Mouse (Mus musculus) frontal cortex, postnatal 10 days (tissue): ENCODE measurements around the gene Cebpa.
A peak's percentile ranks its signal among the peaks of the same experiment; 100 is the strongest.

Source experiments
- DNase-seq, 2 experiments: peaks; one replicate each; pipeline ENCODE4 v3.0.0; 2022; ENCODE audit warnings: low spot score in 2 of 2, mixed read lengths in 1 of 2

The Cebpa gene

DNA sequence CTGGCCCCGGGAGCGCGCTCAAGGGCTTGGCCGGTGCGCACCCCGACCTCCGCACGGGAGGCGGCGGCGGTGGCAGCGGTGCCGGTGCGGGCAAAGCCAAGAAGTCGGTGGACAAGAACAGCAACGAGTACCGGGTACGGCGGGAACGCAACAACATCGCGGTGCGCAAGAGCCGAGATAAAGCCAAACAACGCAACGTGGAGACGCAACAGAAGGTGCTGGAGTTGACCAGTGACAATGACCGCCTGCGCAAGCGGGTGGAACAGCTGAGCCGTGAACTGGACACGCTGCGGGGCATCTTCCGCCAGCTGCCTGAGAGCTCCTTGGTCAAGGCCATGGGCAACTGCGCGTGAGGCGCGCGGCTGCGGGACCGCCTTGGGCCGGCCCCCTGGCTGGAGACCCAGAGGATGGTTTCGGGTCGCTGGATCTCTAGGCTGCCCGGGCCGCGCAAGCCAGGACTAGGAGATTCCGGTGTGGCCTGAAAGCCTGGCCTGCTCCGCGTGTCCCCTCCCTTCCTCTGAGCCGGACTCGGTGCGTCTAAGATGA, 1.1 kb downstream of the Cebpa start:
- DNase-seq: peak in 1 of 2 experiments; percentile 23

DNA sequence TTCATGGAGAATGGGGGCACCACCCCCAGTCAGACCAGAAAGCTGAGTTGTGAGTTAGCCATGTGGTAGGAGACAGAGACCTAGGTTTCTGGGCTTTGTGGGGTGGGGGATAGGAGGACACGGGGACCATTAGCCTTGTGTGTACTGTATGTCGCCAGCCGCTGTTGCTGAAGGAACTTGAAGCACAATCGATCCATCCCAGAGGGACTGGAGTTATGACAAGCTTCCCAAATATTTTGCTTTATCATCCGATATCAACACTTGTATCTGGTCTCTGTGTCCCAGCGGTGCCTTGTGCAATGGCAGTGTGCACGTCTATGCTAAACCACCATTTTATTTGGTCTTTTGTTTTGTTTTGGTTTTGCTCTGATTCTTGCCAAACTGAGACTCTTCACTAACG, 2.1 kb downstream of the Cebpa start:
- no peak for DNase-seq

DNA sequence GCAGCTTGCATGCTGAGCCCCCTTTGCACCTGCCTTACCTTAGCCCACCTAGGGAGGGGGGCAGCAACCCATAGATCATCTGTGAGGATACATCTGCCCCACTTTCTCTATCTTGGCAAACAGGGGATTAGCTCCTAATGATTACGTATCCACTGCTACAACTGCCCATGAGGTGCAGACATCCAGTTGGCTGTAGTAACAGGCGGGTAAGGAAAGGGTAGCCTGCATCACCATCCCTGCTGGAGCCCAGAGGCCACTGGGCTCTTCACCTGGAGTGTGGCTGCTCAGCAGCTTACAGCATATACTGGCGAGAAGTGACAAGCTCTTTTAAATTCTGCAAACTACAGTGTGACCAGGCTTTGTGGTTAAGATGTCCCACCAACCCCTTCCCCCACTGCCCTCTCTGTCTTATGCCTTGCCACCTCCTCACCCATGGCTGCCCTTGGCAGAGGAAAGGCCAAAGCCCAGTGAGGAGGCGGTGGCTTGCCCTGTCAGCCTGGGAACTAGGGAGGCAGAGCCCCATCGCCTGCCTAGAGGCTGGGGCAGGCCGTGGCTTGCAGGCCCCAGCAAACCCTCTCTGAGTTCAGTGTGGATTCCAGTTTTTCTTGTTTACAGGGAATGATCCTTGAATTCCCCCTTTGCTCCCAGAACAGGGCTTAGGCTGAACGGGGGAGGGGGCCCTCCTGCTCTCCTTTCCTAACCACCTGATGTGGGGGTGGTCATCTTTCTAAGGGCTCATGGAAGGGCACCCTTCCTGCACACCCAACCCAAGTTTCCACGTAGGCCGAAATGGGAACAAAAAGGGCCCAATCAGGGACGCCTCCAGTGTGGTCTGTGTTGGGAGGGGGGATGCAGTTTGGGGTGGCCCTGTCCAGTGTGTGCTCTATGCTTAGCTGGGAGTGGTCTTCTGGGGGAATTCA, 3.6 kb downstream of the Cebpa start:
- no peak for DNase-seq

DNA sequence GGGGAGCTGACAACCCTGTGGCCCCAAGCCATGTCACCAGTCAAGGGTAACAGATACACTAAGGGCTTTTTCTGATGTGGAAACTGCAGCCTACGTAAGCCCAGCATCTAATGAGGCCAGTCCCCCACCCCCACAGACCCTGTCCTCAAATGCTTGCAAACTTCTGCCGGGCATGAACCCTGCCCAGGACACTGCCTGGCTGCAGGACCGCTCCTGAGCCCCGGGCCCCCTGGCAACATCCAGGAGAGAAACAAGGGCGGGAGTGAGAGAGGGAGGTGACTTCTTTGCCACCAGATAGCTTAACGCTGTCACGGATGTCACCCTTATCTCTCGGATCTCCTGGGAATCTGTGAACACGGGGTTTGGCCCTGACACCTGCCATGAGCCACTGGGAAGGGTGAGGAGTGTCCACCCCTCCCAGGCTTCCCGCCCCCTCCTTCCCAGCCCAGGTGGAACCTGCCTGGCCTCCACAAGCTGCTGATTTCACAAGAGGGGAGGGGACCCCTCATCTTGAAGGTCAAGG, 4.4 kb downstream of the Cebpa start:
- DNase-seq: no peak

DNA sequence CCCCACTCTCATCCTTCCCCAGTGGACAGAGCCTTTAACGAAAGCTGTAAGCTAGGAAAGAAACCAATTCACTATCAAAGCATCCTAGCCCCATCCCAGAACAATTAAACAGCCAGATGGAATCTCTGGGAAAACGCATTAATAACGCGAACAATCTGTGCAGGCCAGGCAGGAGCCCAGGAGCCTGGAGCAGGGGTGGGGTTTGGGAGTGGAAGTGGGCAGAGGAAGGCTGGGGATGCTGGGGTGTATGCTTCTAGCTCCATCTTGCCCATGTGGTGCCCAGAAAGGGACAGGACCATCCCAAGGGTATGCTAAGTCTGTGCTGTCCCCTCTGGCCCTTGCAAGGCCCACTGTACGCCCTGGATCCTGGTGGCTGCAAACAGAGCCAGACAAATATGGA, 5.1 kb downstream of the Cebpa start:
- DNase-seq: no peak

DNA sequence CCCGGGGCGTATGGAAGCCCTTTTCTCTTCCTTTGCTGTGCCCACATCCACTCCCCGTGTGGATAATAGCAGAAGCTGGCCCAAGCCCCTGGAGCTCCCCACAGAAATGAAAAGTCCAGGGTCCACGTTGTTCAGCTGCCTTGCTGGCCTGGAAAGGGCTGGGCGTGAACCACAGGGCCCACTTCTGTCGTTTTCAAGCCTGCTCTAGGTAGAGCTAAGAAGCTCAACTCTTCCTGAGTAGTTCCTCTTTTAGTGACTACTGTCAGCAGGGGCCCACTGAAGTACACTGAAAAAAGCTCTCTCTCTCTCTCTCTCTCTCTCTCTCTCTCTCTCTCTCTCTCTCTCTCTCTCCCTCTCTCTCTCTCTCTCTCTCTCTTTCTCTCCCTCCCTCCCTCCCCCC, 5.7 kb downstream of the Cebpa start:
- no peak for DNase-seq

DNA sequence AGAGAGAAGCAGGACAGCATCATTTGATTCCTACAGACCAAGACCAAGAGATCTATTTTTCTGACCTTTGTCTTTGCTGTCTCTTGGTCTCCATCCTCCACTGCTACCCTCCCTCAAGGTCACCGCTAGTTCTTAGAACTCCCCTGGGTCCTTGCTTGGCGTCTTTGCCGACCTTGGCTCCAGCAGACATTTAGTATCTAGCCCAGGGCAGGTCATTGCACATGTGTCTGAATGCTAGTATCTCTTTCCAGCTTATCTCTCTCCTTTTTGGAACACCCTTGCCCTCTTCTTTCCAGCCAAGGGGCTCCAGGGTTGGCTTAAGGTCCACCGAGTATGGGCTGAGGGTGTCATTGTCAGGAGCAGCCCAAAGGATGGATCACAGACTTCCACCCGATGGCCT, 6.9 kb downstream of the Cebpa start:
- DNase-seq: no peak

DNA sequence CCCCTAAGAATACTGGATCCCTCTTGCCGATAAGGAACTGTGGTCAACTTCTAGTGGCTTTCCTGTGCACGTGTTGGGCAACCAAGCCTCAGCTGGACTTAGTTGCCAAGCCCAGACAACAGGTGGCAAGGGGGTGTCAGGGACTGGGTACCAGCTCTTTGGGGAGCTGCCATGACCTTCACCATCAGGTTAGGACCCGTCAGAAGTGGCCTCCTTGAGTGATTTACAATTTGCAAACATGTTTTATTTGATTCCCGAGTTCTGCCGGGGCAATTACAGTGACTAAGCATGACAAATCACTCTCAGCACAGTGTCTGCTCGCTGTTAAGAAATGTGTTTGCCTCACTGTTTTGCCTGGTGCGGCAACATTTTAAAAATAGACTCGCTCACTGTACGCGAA, 7.9 kb downstream of the Cebpa start:
- no peak for DNase-seq

DNA sequence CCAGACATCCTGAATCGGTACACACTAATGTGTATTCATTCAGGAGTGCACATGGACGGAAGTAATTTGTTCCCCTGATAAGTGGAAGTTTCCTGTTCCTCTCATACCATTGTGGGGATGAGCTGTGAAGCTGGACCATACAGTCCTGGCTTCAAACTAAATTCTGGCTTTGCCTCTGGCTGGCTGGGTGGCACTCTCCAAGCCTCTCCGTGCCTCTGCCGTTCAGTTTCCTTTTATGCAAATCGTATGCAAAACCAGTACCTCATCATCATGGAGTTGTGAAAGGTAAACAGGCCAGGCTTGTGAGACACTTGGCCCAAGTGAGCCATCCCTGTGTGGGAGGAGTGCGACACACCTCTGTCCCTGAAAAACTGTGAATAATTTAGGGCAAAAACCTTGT, 8.6 kb downstream of the Cebpa start:
- no peak for DNase-seq

DNA sequence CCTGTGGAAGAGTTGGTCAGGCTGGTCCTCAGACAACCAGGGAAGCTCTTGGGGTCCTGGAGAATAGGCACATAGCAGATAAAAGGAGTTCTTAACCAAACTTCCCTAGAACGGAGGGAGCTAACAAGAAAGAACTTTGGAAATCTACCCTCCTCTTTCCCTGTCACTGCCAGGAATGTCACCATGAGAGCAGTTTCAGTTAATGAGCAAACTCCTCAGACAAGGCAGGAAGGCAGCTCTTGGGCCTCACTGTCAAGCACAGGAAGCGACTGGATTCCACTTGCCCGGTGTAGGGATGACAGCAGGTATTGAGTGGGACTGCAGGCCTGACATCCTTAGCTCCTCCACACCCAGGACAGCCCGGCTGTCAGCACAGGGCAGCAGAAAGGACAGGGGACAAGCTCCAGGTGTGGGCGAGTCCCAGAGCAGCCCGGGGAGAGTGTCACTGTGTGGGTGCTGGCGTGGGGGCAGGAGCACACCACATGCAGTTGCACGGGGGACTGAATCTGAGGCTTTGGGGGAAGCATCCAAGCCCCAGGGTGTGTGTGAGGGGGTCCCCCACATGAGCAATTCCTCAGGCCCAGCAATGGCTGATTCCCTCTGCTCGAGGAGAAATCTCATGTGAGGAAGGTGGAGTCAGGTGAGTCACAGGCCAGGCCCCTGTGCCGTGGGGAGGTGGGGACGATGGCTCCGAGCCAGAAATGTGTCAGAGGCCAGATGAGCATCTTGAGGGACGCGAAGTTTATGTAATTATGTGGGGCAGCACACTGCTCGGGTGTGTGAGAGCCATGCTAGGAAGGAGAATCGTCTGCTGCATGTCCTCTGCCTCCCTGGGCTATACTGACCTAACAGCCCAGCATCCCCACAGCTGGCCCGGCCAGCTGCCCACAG, 9.8 kb downstream of the Cebpa start:
- no peak for DNase-seq

DNA sequence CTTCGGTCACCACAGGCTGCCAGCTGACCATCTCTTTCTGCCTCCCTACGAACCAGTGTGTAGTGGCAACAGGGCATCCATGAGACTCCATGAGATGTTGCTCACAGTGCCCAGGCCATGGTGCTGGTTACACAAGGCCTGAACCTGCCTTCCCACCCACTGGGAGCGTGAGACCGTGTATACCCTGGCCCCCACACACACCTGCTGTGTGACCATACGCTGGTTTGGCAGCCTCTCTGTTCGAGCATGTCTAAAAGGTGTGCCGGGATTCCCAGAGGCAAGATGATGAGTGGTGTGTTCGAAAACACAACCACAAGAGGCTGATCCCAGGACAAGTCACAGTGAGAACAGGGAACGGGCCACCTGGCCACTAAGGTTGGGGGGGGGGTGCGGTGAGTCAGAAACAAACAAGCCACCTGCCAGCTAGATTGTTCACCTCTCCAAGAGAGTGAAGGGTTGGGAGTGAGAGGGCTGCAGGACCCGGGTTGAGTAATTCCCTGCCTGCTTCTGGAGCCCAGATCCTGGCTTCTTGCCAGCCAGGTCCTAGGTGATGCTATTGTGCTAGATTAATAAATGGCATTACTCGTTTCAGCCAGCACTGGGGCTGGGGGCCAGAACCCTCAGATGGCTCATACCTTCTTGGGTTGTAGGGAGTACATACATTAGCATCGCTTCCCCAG, 11.1 kb downstream of the Cebpa start:
- no peak for DNase-seq

DNA sequence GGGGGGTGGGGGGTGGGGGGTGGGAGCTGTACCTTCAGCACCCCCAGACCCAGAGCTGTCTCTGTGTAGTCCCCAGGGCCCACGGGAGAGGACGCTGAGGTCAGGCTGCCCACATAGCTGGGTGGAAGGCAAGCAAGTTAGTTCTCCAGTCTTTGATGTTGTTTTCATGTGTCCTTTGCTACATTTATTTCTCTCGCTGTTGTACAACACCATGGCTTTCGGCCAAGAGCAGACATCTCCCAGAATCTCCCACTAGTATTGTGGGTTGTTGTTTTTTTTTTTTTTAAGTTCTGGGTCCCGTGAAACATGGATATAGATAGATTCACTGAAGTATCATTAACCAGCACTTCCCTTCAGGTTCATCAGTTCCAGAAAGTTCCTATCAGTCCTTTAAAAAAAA, 11.8 kb downstream of the Cebpa start:
- no peak for DNase-seq

DNA sequence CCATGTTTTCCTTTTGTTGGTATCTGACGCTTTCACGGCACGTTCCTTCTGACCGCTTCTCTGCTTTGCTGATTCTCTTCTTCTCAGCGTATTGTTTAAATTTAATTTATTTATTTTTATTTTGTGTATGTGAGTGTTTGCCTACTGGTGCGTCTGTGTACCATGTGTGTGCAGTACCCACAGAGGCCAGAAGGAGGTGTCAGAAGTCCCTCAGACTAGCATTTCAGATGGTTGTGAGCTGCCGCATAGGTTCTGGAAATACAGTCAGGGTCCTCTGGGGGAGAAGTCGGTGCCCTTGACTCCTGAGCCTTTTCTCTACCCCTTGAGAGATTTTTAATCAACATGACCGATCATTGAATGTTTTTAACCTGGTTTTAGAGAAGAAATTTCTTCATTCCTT, 12.5 kb downstream of the Cebpa start:
- DNase-seq: no peak

DNA sequence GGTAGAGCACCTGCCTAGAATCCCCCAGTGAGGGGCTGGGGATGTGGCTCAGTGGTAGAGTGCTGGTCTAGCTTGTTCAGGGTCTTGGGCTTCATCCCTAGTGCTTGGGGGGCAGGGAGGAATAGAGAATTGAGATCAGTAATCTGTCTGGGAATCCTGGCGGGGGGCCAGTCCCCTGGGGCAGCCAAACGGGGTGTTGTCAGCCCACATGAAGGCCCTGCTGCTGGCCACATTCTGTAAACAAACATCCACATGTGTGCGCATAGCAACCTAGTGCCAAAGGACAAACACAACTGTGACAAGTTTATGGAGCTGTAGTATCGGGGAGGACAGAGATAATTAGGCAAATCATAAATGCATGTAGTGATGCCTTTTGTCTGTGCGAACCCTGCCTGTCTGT, 15.5 kb downstream of the Cebpa start:
- DNase-seq: no peak

DNA sequence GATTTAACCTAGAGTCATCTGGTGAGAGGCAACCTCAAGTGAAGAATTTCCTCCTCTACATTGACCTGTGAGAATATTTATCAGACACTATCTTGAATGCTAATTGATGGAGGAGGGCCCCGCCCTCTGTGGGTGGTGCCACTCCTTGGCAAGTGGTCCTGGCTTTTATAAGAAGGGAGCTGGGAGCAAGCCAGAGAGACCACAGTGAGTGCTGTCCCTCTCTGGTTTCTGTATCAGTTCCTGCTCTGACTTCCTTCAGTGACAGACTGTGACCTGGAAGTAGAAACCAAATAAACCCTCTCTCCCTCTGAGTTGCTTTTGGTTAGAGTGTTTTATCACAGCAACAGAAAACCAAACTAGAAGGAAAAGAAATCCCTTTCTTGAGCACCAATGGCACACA, 18.4 kb downstream of the Cebpa start:
- DNase-seq: no peak

DNA sequence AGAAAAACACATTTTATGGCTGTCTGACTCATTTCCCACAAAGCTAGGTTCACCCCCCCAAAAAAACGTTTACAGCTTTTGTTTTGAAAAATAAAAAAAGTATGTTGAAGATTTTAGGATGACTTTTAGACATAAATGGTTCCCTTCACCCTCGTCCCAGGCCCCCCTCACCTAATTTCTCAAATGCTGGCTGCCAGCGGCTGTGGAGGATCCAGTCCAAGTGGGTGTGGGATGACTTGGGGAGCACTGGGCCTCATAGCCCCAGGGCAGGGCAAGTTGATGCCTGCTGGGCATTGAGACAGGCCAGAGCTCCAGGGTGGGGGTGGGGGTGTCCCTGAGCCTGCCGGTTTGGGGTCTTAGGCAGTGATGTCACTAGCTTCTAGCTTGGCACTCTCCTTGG, 19.4 kb downstream of the Cebpa start:
- no peak for DNase-seq

DNA sequence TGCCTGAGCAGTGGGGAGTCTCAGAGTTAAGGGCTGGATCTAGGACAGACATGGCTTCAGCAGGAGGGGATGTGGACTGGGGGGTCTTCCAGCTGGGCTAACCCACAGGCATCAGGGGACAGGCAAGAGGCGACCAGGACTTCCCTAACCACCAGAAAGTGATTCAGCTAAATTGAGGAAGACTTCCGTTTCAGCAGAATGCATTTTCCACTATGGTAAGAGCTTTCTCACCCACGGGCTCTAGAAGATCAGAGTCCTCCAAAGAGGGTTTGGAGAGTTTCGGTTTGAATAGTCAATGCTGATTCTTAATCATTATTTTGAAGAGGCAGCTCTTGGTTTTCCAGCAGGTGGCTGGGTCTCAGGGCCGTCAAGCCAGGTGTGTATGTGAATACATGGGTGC, 20.8 kb downstream of the Cebpa start:
- no peak for DNase-seq

DNA sequence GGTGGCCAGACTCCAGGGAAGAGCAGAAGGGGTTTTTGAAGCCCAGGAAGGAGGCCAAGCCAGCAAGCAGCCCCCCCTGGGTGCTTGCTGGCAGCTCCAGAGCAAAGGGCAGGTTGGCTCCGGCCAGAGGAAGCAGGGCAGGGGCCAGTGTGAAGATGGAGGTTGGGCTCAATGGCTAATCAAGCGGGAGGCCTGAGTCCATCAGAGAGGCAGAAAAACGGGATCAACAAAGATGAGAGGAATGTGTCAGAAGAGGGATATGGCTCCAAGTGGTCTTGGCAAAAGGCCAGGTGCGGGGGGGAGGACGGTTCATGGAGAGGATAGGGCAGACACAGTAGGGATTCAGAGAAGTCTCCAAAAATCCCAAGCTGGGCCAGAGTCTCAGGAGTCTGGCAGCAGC, 22.4 kb downstream of the Cebpa start:
- no peak for DNase-seq

DNA sequence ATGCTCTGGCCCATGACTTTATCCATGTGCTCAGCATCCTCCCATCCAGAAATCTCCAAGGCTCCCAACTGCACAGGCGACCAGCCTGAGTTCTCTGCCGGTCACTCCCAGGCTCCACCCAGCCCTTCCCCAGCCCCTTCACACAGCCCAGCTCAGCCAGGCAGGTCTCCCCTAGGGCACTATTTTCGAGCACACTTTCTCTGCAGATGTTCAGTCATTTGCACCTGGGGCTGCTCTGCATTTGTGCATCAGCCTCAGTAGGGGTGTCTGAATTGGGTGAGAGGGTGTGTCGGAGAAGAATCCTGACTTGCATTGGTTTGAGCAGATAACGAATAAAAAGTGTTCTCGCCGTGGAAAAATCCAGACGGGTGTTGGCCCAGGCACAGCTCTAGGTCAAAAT, 23.4 kb downstream of the Cebpa start:
- no peak for DNase-seq

DNA sequence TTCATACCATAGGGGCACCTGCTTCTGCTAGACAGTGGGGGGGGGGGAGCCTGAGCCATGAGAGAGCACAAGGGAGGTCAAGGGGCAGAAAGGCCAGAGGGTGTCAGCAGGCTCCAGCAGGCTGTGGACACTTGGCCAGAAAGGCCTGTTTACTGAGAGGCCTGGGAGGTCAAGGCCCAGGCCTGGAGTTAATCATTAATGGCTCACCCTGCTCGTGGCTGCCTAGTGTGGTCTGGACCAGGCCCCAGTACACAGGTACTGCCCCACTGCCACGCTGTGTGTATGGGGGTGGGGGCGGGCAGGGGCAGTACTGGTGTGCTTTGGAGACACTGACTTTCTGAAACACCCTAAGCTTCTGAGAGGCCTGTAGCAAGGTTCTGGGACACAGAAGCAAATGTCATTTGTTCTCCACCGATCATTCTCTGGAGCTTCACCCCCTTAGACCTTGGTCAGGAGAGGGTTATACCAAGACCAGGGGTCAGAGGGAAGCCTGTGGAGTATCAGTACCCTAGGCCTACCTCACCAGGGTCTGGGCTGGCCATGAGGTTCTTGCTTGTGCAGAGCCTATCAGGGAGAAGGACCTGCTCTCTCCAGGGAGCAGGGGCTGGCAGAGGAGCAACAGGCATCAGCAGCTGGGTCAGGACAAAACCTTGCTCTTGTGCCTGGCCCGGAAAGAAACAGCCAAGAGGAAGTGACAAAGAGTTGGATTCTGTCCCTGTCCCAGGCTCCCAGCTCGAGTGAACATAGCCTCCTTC, 24.9 kb downstream of the Cebpa start:
- no peak for DNase-seq

DNA sequence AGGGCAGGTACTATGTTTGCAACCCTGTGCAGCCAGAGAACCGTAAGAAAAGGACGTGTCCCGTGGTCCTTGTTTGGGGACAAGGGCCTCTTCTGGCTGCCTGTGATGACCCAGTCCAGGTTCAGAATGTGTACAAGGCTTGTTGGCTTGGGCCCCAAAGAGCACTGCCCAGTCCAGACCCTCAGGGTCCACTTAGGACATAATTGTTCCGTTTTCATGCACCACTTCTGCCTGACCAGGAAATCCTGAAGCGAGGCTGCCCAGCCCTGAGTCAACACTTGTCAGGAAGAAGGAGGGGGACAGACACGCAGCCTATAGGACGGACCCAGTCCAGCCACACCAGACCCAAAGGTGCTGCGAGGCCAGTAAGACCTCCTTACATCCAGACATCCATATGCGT, 26.0 kb downstream of the Cebpa start:
- no peak for DNase-seq
